Comparison of ENCODE assay signal across 11 mouse cellular contexts in the genomic region with DNA sequence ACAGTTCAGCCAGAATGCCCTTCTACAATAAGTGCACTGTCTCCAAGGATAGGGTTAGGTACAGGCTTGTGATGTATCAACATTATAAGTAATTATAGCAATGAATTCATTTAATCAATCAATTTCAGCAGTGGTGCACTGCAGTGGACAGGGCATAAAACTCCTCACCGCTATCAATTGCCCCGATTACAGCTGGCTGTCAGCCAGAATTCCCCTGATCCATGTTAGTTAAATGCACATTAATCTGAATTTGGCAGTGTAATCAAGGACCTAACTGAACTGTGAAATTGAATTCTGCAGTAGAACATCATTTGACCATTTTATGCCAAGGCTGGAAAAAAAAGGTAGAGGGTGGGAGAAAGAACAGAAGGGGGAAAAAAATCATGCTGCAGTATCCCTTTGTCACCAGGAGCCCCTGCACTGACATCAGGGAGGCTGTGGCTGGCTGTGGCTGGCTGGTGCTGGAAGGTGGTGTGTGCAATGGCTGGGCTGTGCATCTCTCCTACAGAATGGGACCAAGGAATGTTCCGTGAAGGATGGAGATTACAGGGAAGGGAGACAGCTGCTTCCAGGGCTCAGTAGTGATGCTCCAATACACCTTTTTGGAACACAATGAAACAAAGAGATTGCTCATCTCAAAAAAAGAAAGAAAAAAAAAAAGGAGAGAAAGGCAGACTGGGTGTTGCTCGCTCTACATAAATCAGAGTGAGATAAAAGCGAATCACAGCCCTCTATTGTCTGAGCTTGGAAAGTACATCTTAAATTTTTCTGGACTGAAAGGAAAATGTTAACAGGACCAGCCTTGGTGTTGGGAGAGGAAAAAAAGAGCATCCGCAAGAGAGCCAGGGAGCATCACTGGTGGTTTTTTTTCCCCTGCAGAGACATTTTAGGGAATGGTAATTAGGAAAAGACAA. TPM values are rescaled to one million over a fixed set of nuclear protein-coding genes. Genes with fewer than 3 reads are reported as not detected.
DNase-seq lines count a peak whose midpoint lies in the region; ATAC-seq lines count a peak whose summit lies in the region.
"Had no signal": no experiment of that assay in that cellular context is flagged by ENCODE, and none has a peak within 500 bp of the region (broad histone marks: within the 10 kb centered on the region; RNA-seq: fewer than 3 reads in every experiment).

No protein-coding gene starts in this region.

- peak; percentile 78 for ATAC-seq in frontal cortex, adult (ENCODE audit: low TSS enrichment)

- peak overlapping the region; percentile 78 for H3K27ac ChIP-seq in hindbrain, embryonic 10.5 days
- H3K27ac ChIP-seq: heart, embryonic 15.5 days; liver, embryonic 13.5 days had no signal

- H3K27me3 ChIP-seq in hindbrain, embryonic 10.5 days (ENCODE audit: insufficient read depth, poor library complexity, severe bottlenecking), result no peaks in the 10 kb centered on the region
- H3K27me3 ChIP-seq: heart, embryonic 15.5 days; liver, embryonic 13.5 days had no signal

- H3K4me1 ChIP-seq in hindbrain, embryonic 10.5 days (replicated peaks), result peaks cover 32% of the 10 kb centered on the region
- H3K4me1 ChIP-seq: heart, embryonic 15.5 days; liver, embryonic 13.5 days had no signal

- H3K4me3 ChIP-seq in hindbrain, embryonic 10.5 days, result no peak overlapping the region
- H3K4me3 ChIP-seq: heart, embryonic 15.5 days; liver, embryonic 13.5 days had no signal

- H3K9me3 ChIP-seq in hindbrain, embryonic 10.5 days, result no peaks in the 10 kb centered on the region
- H3K9me3 ChIP-seq: heart, embryonic 15.5 days; liver, embryonic 13.5 days had no signal

- WGBS in hindbrain, embryonic 10.5 days, result 16% methylated on average over 6 of the region's 6 CpGs

- no peaks in the 10 kb centered on the region for H3K36me3 ChIP-seq in hindbrain, embryonic 10.5 days
- H3K36me3 ChIP-seq: heart, embryonic 15.5 days; liver, embryonic 13.5 days had no signal

- DNase-seq in frontal cortex, postnatal 36 days (ENCODE audit: low spot score in 2 of 2), result no peak
- peak; percentile 49 to 60 for DNase-seq in cerebellum, postnatal 14 days
- peak; percentile 39 for DNase-seq in hindbrain, embryonic 10.5 days (ENCODE audit: low spot score)
- peak; percentile 37 for DNase-seq in neural tube, embryonic 10.5 days (ENCODE audit: extremely low spot score, low spot score)
- DNase-seq in adrenal gland, postnatal 4 days (ENCODE audit: low spot score in 2 of 2), result no peak
- DNase-seq in gastrocnemius, postnatal 10 days, result no peak
- no peak for DNase-seq in gastrocnemius, postnatal 4 days (ENCODE audit: low spot score in 2 of 2)
- DNase-seq: liver, embryonic 13.5 days had no signal

RNA-seq across cellular contexts. Expression of gene Lamp5, which starts 56.3 kb away (rescaled TPM):
- polyA plus RNA-seq in hindbrain, embryonic 10.5 days (2016; fragmentation: Nextera tagmentation; extraction: Ambion mirVana), result 8.6 and 64.0 TPM in 2 replicates
- total RNA-seq in adrenal gland, postnatal 4 days (2021), result not detected
- total RNA-seq in gastrocnemius, postnatal 10 days (2021), result not detected
- not detected for total RNA-seq in gastrocnemius, postnatal 4 days (2021)
- polyA plus RNA-seq: heart, embryonic 15.5 days; small intestine, adult 2 months had no signal

Comparison
In these comparisons a context has a peak if more than half of its experiments do, and no peak if none do; other contexts are left out.
1. DNase-seq: peak in cerebellum, postnatal 14 days (2 of 2), hindbrain, embryonic 10.5 days (single experiment) and neural tube, embryonic 10.5 days (single experiment); none in frontal cortex, postnatal 36 days (0 of 2), adrenal gland, postnatal 4 days (0 of 2), gastrocnemius, postnatal 10 days (single experiment) and gastrocnemius, postnatal 4 days (0 of 2).